Mouse (Mus musculus) CH12.LX (cell line): ENCODE results near the gene B9d1. TPM values are rescaled to one million over a fixed set of nuclear protein-coding genes. Genes with fewer than 3 reads are reported as not detected.

ENCODE experiments used
- DNase-seq: peaks from one replicate; pipeline ENCODE4 v3.0.0-alpha.2; 2013; ENCODE audit errors: extremely low read depth
- H3K27ac ChIP-seq: 2 replicates; pipeline ENCODE4 v1.5.1; 2012; ENCODE audit warnings: low read depth, mild to moderate bottlenecking, control low read depth, moderate library complexity; ENCODE audit not compliant: insufficient read depth
- H3K27me3 ChIP-seq: replicated peaks from 2 replicates; pipeline ENCODE3; 2012; ENCODE audit warnings: inconsistent platforms
- H3K36me3 ChIP-seq, 2 experiments: replicated peaks in 1 of 2; 2 replicates each; pipeline versions ENCODE3 to v1.6.1; 2012; ENCODE audit warnings: inconsistent platforms in 1 of 2, low read length in 1 of 2, mild to moderate bottlenecking in 1 of 2, mixed read lengths in 1 of 2, moderate library complexity in 1 of 2; ENCODE audit not compliant: control insufficient read depth in 1 of 2, insufficient read depth in 1 of 2
- H3K4me1 ChIP-seq, 2 experiments: 2 replicates each; pipeline ENCODE4 v1.6.1; 2012; ENCODE audit warnings: inconsistent platforms in 1 of 2, moderate library complexity in 1 of 2; ENCODE audit not compliant: insufficient read depth in 2 of 2, control insufficient read depth in 1 of 2
- H3K4me2 ChIP-seq: 2 replicates; pipeline ENCODE4 v1.6.1; 2012; ENCODE audit warnings: low read depth, mild to moderate bottlenecking, control low read depth; ENCODE audit not compliant: poor library complexity, insufficient read depth, severe bottlenecking
- H3K4me3 ChIP-seq, 3 experiments: fragments of 150-350 bp in 1 of 3; sonication (generic) in 1 of 3; replicated peaks in 1 of 3; 2 replicates each; pipeline versions ENCODE3 to v1.5.1; 2011 to 2012; ENCODE audit warnings: low read depth in 2 of 3, low read length in 2 of 3, mild to moderate bottlenecking in 2 of 3, moderate library complexity in 2 of 3, control low read depth in 1 of 3, improper control_type of control experiment in 1 of 3, inconsistent platforms in 1 of 3, mixed read lengths in 1 of 3; ENCODE audit not compliant: poor library complexity in 1 of 3
- H3K79me2 ChIP-seq: replicated peaks from 2 replicates; pipeline ENCODE4 v1.6.1; 2012; ENCODE audit warnings: mild to moderate bottlenecking, moderate library complexity; ENCODE audit not compliant: control insufficient read depth, poor library complexity, insufficient read depth, severe bottlenecking; ENCODE audit errors: extremely low read depth
- H3K9ac ChIP-seq: 2 replicates; pipeline ENCODE4 v1.6.1; 2012; ENCODE audit warnings: low read depth, mild to moderate bottlenecking, control low read depth, moderate library complexity; ENCODE audit not compliant: insufficient read depth
- H3K9me3 ChIP-seq: replicated peaks from 2 replicates; pipeline ENCODE3; 2012; ENCODE audit warnings: low read length, inconsistent platforms, mixed read lengths
- BHLHE40 ChIP-seq: IDR thresholded peaks from 2 replicates; pipeline ENCODE4 v1.6.1; 2011; ENCODE audit warnings: mild to moderate bottlenecking, low read depth, low read length, improper control_type of control experiment
- CTCF ChIP-seq, 2 experiments: IDR thresholded peaks in 1 of 2; conservative IDR thresholded peaks in 1 of 2; 2 replicates each; pipeline ENCODE4 v1.5.1; 2011 to 2012; ENCODE audit warnings: low read depth in 2 of 2, low read length in 2 of 2, improper control_type of control experiment in 1 of 2, inconsistent platforms in 1 of 2, mild to moderate bottlenecking in 1 of 2, moderate library complexity in 1 of 2
- ELF1 ChIP-seq: IDR thresholded peaks from 2 replicates; pipeline ENCODE4 v1.6.1; 2014; ENCODE audit warnings: low read depth, mild to moderate bottlenecking, inconsistent platforms, low read length, improper control_type of control experiment
- EP300 ChIP-seq: IDR thresholded peaks from 2 replicates; pipeline ENCODE4 v1.6.1; 2011; ENCODE audit warnings: low read length, improper control_type of control experiment
- HCFC1 ChIP-seq: IDR thresholded peaks from 2 replicates; pipeline ENCODE4 v1.6.1; 2012; ENCODE audit warnings: low read depth, mild to moderate bottlenecking, inconsistent platforms, low read length, improper control_type of control experiment
- JUN ChIP-seq: IDR thresholded peaks from 2 replicates; pipeline ENCODE4 v1.6.1; 2011; ENCODE audit warnings: low read depth, mild to moderate bottlenecking, low read length, improper control_type of control experiment, moderate library complexity; ENCODE audit not compliant: insufficient read depth
- JUND ChIP-seq: conservative IDR thresholded peaks from 2 replicates; pipeline ENCODE4 v1.6.1; 2011; ENCODE audit warnings: low read depth, low read length, improper control_type of control experiment
- KAT2A ChIP-seq: IDR thresholded peaks from 2 replicates; pipeline ENCODE4 v1.6.1; 2012; ENCODE audit warnings: low read length, improper control_type of control experiment, inconsistent platforms; ENCODE audit not compliant: insufficient replicate concordance
- MAX ChIP-seq: IDR thresholded peaks from 2 replicates; pipeline ENCODE4 v1.6.1; 2011; ENCODE audit warnings: low read length, improper control_type of control experiment
- MEF2A ChIP-seq: IDR thresholded peaks from 2 replicates; pipeline ENCODE4 v1.6.1; 2014; ENCODE audit warnings: low read depth, mild to moderate bottlenecking, inconsistent platforms, low read length, improper control_type of control experiment, borderline replicate concordance
- MXI1 ChIP-seq: IDR thresholded peaks from 2 replicates; pipeline ENCODE4 v1.6.1; 2011; ENCODE audit warnings: mild to moderate bottlenecking, low read depth, low read length, improper control_type of control experiment
- MYC ChIP-seq: IDR thresholded peaks from 2 replicates; pipeline ENCODE4 v1.6.1; 2011; ENCODE audit warnings: low read depth, mild to moderate bottlenecking, improper control_type of control experiment, low read length
- NELFE ChIP-seq: IDR thresholded peaks from 2 replicates; pipeline ENCODE4 v1.6.1; 2011; ENCODE audit warnings: low read depth, low read length, improper control_type of control experiment
- NRF1 ChIP-seq: IDR thresholded peaks from 2 replicates; pipeline ENCODE4 v1.6.1; 2014; ENCODE audit warnings: low read depth, mild to moderate bottlenecking, inconsistent platforms, low read length, improper control_type of control experiment, moderate library complexity
- POLR2A ChIP-seq: IDR thresholded peaks from 2 replicates; pipeline ENCODE4 v1.6.1; 2011; ENCODE audit warnings: low read depth, mild to moderate bottlenecking, improper control_type of control experiment, low read length
- POLR2AphosphoS2 ChIP-seq: IDR thresholded peaks from 2 replicates; pipeline ENCODE4 v1.6.1; 2011; ENCODE audit warnings: low read depth, low read length, improper control_type of control experiment
- RAD21 ChIP-seq: IDR thresholded peaks from 2 replicates; pipeline ENCODE4 v1.6.1; 2011; ENCODE audit warnings: low read depth, mild to moderate bottlenecking, low read length, improper control_type of control experiment, moderate library complexity
- RCOR1 ChIP-seq: conservative IDR thresholded peaks from 2 replicates; pipeline ENCODE4 v1.6.1; 2012; ENCODE audit warnings: low read depth, mild to moderate bottlenecking, inconsistent platforms, low read length, improper control_type of control experiment
- SIN3A ChIP-seq: IDR thresholded peaks from 2 replicates; pipeline ENCODE4 v1.6.1; 2012; ENCODE audit warnings: low read length, improper control_type of control experiment, inconsistent platforms
- SMC3 ChIP-seq: IDR thresholded peaks from 2 replicates; pipeline ENCODE4 v1.6.1; 2011; ENCODE audit warnings: low read depth, low read length, improper control_type of control experiment
- TBP ChIP-seq: conservative IDR thresholded peaks from 2 replicates; pipeline ENCODE4 v1.6.1; 2011; ENCODE audit warnings: low read depth, low read length, improper control_type of control experiment
- TCF12 ChIP-seq: IDR thresholded peaks from 2 replicates; pipeline ENCODE4 v1.6.1; 2014; ENCODE audit warnings: low read depth, mild to moderate bottlenecking, inconsistent platforms, low read length, improper control_type of control experiment
- USF1 ChIP-seq: IDR thresholded peaks from 2 replicates; pipeline ENCODE4 v1.6.1; 2014; ENCODE audit warnings: low read depth, mild to moderate bottlenecking, inconsistent platforms, low read length, improper control_type of control experiment
- USF2 ChIP-seq: conservative IDR thresholded peaks from 2 replicates; pipeline ENCODE4 v1.6.1; 2011; ENCODE audit warnings: low read depth, low read length, improper control_type of control experiment
- ZC3H11A ChIP-seq: IDR thresholded peaks from 2 replicates; pipeline ENCODE4 v1.6.1; 2012; ENCODE audit warnings: low read depth, mild to moderate bottlenecking, inconsistent platforms, low read length, improper control_type of control experiment
- ZNF384 ChIP-seq: IDR thresholded peaks from 2 replicates; pipeline ENCODE4 v1.6.1; 2012; ENCODE audit warnings: low read depth, low read length, improper control_type of control experiment, inconsistent platforms
- dilution Hi-C: fragments of 300-500 bp; cut with MboI; formaldehyde crosslinking; loops from 2 replicates; pipeline ENCODE4 v1.14.3; 2020; ENCODE audit warnings: low sequenced_read_pairs; ENCODE audit not compliant: extremely low pct_unique_long_range_greater_than_20kb, extremely low pct_ligation_motif_present
- in situ Hi-C: fragments of 300-500 bp; cut with MboI; formaldehyde crosslinking; loops from 3 replicates; pipeline ENCODE4 v1.14.3; 2019; ENCODE audit warnings: low sequenced_read_pairs, low pct_ligation_motif_present, low pct_unique_long_range_greater_than_20kb, mixed read lengths
- polyA plus RNA-seq: library from polyadenylated mRNA; unstranded; fragments of >175 nt; gene quantifications from 2 replicates; pipeline ENCODE4 v1.2.1, GENCODE M21; 2012; ENCODE audit warnings: low read depth; ENCODE audit not compliant: insufficient read length
- total RNA-seq, 2 experiments: library from RNA; depleted of rRNA; stranded (reverse); fragments of 300-350 nt in 1 of 2; fragments of >200 nt in 1 of 2; gene quantifications; 2 replicates each; pipeline ENCODE4 v1.2.3; 2012 to 2014

B9d1 gene
- 51.1 and 62.9 TPM in 2 replicates for total RNA-seq (2012; rRNA removed)
- total RNA-seq (2014; rRNA removed), result 19.2 and 24.2 TPM in 2 replicates
- polyA plus RNA-seq, result 26.2 and 31.0 TPM in 2 replicates

- Histone ChIP-seq H3K36me3 (peaks cover 0 to 9% of the 10 kb centered on the region in 2 experiments), H3K79me2 (no peaks in the 10 kb centered on the region), H3K27me3 (peaks cover 16% of the 10 kb centered on the region), H3K9ac (peak within 1 kb of the TSS; percentile 60), H3K27ac (no peak within 1 kb of the TSS; the same call in 1 of the 2 replicates), H3K9me3 (no peaks in the 10 kb centered on the region), H3K4me2 (peak within 1 kb of the TSS; percentile 72), H3K4me1 (peaks cover 7 to 15% of the 10 kb centered on the region in 2 experiments), H3K4me3 (peak within 1 kb of the TSS; percentile 57 to 89 (median 71))
- TF ChIP-seq USF1, result peak; percentile 87
- TF ChIP-seq CTCF (conservative IDR thresholded peaks at IDR 0.05 in 1 of 2, IDR thresholded peaks at IDR 0.05 in 1 of 2; ENCODE audit: low read depth in 2 of 2, low read length in 2 of 2), result peak; percentile 83 to 99
- TF ChIP-seq SIN3A, result peak; percentile 99
- 0 out of 2 replicates have a peak, but pooled peaks have one; percentile 33 for TF ChIP-seq TBP
- TF ChIP-seq MXI1, result peak; percentile 99
- TF ChIP-seq POLR2AphosphoS2, result no peak
- TF ChIP-seq POLR2A, result peak; percentile 54; the same call in 1 of the 2 replicates
- no peak for TF ChIP-seq KAT2A
- no peak for TF ChIP-seq RCOR1
- TF ChIP-seq JUND, result no peak
- TF ChIP-seq ELF1, result peak; percentile 77
- peak; percentile 98 for TF ChIP-seq SMC3
- TF ChIP-seq NELFE, result peak; percentile 43; the same call in 1 of the 2 replicates
- peak; percentile 81 for TF ChIP-seq ZC3H11A
- peak; percentile 97 for TF ChIP-seq MYC
- peak; percentile 99 for TF ChIP-seq MAX
- TF ChIP-seq BHLHE40, result peak; percentile 99
- TF ChIP-seq NRF1, result peak; percentile 92
- TF ChIP-seq HCFC1, result peak; percentile 85
- peak; percentile 76 for TF ChIP-seq USF2
- 0 out of 2 replicates have a peak, but pooled peaks have one; percentile 43 for TF ChIP-seq TCF12
- in situ Hi-C loops (loop anchor here (5.0 to 10.0 kb wide), 4 partner anchors 87 to 310 kb away; no protein-coding TSS in a partner anchor), dilution Hi-C loops (no loop called here)
- peak; percentile 99 for DNase-seq
These were observed at the start of gene B9d1 for GRCm38 (mm10) chr11:61504713-61505257. TSS of gene B9d1 (plus strand) at chr11:61505144.

GRCm38 (mm10) chr11:61464071-61464470, 40.9 kb upstream of the B9d1 start:
- Histone ChIP-seq H3K27me3 (peaks cover 53% of the 10 kb centered on the region), H3K36me3 (no peaks in the 10 kb centered on the region), H3K27ac (no peak overlapping the region), H3K4me2 (no peak overlapping the region), H3K4me1 (no peaks in the 10 kb centered on the region; a peak in 1 of 4 replicates), H3K4me3 (no peak overlapping the region), H3K79me2 (no peaks in the 10 kb centered on the region), H3K9me3 (peaks cover 8% of the 10 kb centered on the region), H3K9ac (no peak overlapping the region)
- dilution Hi-C loops (no loop called here), in situ Hi-C loops (no loop called here)
- TF ChIP-seq NRF1 (no peak), EP300 (no peak), RAD21 (no peak), MEF2A (no peak), JUN (no peak), ELF1 (no peak), USF1 (no peak), MAX (no peak), ZNF384 (no peak), NELFE (no peak), KAT2A (no peak)
- no peak for DNase-seq
